Mouse (Mus musculus): Measurements from ENCODE around the gene Cenpv. TPM values are rescaled to one million over a fixed set of nuclear protein-coding genes. Genes with fewer than 3 reads are reported as not detected.

Gene Cenpv
- polyA plus RNA-seq (2015; fragmentation: Nextera tagmentation; extraction: Ambion mirVana), result 79.5 and 86.3 TPM in 2 replicates

DNA sequence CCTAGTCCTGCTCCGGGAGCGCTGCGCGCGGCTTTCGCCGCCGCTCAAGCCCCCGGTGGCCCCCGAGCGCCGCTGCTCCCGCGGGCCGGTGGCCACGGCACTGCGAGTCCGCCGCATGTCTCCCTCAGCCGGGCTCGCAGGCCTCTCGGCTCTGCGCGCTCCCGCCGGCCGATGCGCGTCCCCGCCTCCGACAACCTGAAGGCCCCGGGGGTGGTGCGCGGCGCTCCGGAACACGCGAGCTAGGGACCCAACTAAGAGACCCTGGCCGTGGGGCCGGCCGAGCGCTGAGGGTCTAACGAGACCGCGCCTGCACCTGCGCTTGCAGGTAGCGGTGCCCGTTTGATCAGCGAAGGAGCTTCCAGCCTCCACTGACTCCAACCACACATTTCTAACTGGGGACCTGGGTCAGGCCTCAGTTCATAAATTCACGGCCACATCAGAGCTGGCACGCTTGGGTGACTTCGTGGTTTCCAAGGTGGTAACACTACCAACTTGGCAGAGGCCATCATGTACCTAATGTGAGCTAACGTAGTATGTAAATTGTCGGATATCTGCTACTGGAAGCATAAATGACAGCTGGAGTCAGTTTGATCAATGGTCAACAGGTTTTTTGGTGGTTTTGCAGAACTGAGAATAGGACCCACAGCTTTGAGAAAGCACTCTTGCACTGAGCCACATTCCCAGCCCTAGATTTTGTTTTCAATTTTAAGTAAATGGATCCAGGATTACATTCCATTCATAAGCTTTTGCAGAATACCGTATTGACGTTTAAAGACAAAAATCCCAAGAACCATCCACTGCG is at the start of gene Cenpv:
Cenpv (minus strand) TSS at position 173 of the 802 bp plus-strand sequence.
- Histone ChIP-seq H3K27ac (ENCODE audit: low read length) (peak within 1 kb of the TSS; percentile 76), H3K4me2 (ENCODE audit: low read length) (peak within 1 kb of the TSS; percentile 82), H3K9me3 (ENCODE audit: control insufficient read depth, low read length) (no peaks in the 10 kb centered on the region), H3K36me3 (ENCODE audit: control insufficient read depth, insufficient read depth) (no peaks in the 10 kb centered on the region), H3K4me3 (replicated peaks; ENCODE audit: low read length) (peak within 1 kb of the TSS; percentile 77), H3K27me3 (replicated peaks; ENCODE audit: control insufficient read depth, insufficient read depth, low read length) (no peaks in the 10 kb centered on the region), H3K4me1 (replicated peaks; ENCODE audit: control insufficient read depth, insufficient read depth, low read length) (peaks cover 10% of the 10 kb centered on the region), H3K9ac (replicated peaks; ENCODE audit: low read depth, low read length) (peak within 1 kb of the TSS; percentile 95)
- 5% methylated on average over 54 of the region's 57 CpGs for WGBS
- peak; percentile 81 for ATAC-seq

DNA sequence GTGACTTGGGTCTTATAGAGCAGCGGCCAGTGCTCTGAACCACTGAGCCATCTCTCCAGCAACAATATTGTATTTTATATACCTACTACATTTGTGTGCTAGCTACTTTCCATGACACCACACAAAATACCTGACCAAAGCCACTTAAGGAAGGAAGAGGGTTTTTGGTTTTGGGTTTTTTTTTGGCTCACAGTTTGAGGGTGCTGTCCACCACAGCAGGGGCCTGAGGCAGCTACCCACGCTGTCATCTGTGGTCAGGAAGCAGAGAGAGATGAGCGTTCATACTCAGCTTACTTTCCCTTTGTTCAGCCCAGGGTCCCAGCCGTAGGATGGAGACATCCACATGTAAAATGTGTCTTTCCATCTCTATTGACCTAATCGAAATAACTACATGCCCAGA is 48.0 kb upstream of the Cenpv start:
- no peak for ATAC-seq
- Histone ChIP-seq H3K4me1 (replicated peaks; ENCODE audit: control insufficient read depth, insufficient read depth, low read length) (no peaks in the 10 kb centered on the region), H3K27me3 (replicated peaks; ENCODE audit: control insufficient read depth, insufficient read depth, low read length) (no peaks in the 10 kb centered on the region), H3K27ac (ENCODE audit: low read length) (no peak overlapping the region), H3K4me2 (ENCODE audit: low read length) (no peak overlapping the region), H3K4me3 (replicated peaks; ENCODE audit: low read length) (no peak overlapping the region), H3K36me3 (ENCODE audit: control insufficient read depth, insufficient read depth) (no peaks in the 10 kb centered on the region), H3K9me3 (ENCODE audit: control insufficient read depth, low read length) (no peaks in the 10 kb centered on the region), H3K9ac (replicated peaks; ENCODE audit: low read depth, low read length) (no peak overlapping the region)
- 89% methylated on average over 5 of the region's 5 CpGs for WGBS

DNA sequence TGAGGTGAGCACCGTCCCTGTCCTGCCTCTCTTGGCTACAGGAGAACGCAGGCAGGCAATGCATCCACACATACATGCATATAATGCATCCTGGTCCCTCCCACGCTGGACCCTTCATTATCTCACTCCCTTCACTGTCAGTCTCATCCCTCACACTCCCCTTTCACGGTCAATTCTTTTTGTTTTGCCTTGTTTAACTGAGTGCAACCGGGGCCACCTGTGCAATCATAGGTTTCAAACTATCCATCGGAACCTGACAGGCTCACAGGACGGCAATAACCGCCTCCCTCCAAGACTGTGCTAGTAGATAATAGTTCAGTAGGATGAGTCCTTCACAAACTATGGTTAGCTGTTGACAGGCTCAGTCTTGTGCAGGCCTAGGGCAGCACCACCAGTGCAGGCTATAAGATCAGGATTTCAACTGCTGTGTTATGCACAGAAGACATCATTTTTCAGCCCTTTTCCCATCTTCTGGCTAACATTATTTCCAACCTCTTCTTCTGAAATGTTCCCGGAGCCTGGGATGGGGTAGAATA is 45.7 kb upstream of the Cenpv start:
- no peaks in the 10 kb centered on the region for H3K9me3 ChIP-seq (ENCODE audit: control insufficient read depth, low read length)
- 84% methylated on average over 9 of the region's 9 CpGs for WGBS
- no peaks in the 10 kb centered on the region for H3K36me3 ChIP-seq (ENCODE audit: control insufficient read depth, insufficient read depth)
- H3K4me2 ChIP-seq (ENCODE audit: low read length), result no peak overlapping the region
- H3K4me3 ChIP-seq (replicated peaks; ENCODE audit: low read length), result no peak overlapping the region
- no peak for ATAC-seq
- no peaks in the 10 kb centered on the region for H3K4me1 ChIP-seq (replicated peaks; ENCODE audit: control insufficient read depth, insufficient read depth, low read length)
- H3K9ac ChIP-seq (replicated peaks; ENCODE audit: low read depth, low read length), result no peak overlapping the region
- no peak overlapping the region for H3K27ac ChIP-seq (ENCODE audit: low read length)
- no peaks in the 10 kb centered on the region for H3K27me3 ChIP-seq (replicated peaks; ENCODE audit: control insufficient read depth, insufficient read depth, low read length)

DNA sequence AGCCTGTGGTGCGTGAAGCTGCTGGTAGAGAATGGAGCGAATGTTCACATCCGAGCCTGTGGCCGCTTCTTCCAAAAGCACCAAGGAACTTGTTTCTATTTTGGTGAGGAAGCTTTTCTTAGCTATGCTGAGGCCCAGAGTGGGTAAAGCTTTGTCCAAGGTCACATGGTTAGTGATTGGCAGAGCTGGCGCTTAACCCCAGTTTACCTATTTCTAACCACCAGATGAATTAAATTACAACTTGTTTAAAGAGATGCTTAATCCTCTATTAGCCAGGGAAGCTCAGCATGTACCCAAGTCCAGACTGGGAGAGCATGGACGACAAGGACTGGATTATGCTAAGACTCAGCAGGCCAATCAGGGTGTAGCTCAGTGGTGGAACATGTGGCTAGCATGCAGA is 44.0 kb upstream of the Cenpv start:
- Histone ChIP-seq H3K4me3 (replicated peaks; ENCODE audit: low read length) (no peak overlapping the region), H3K9me3 (ENCODE audit: control insufficient read depth, low read length) (no peaks in the 10 kb centered on the region), H3K27ac (ENCODE audit: low read length) (no peak overlapping the region), H3K36me3 (ENCODE audit: control insufficient read depth, insufficient read depth) (no peaks in the 10 kb centered on the region), H3K4me1 (replicated peaks; ENCODE audit: control insufficient read depth, insufficient read depth, low read length) (no peaks in the 10 kb centered on the region), H3K27me3 (replicated peaks; ENCODE audit: control insufficient read depth, insufficient read depth, low read length) (no peaks in the 10 kb centered on the region), H3K9ac (replicated peaks; ENCODE audit: low read depth, low read length) (no peak overlapping the region), H3K4me2 (ENCODE audit: low read length) (no peak overlapping the region)
- no peak for ATAC-seq
- 58% methylated on average over 6 of the region's 6 CpGs for WGBS

DNA sequence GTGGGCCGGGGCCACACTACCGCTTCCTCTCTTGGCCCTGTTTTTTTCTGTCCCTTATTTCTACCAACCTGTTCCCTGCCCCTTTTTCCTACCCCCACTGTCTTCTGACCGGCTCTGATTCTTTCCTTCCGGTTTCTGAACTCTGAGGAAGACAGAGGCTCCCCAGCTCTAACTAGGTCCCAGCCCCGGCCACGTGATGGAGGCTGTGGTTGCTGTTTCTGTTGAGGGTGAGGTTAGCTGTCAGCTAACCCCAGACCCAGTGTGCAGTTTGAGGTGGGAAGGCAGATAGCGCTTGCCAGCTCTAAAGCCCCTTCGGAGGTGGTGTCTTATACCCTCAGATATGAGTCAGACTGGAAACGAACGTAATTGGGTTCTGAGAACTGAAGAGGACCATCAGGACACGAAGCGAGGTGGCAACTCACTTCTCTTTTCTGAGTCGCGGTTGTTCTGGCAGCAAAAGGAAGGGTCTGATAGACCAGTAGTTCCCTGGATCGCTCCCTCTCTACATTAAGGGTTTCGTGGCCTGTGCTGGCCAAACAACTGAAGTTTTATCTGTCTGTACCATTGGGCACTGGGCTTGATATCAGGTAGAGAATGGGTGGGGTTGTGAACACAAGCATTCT is 37.6 kb upstream of the Cenpv start:
- Histone ChIP-seq H3K4me2 (ENCODE audit: low read length) (peak overlapping the region; percentile 94), H3K27ac (ENCODE audit: low read length) (no peak overlapping the region), H3K27me3 (replicated peaks; ENCODE audit: control insufficient read depth, insufficient read depth, low read length) (no peaks in the 10 kb centered on the region), H3K4me3 (replicated peaks; ENCODE audit: low read length) (peak overlapping the region; percentile 58), H3K9me3 (ENCODE audit: control insufficient read depth, low read length) (no peaks in the 10 kb centered on the region), H3K36me3 (ENCODE audit: control insufficient read depth, insufficient read depth) (no peaks in the 10 kb centered on the region), H3K4me1 (replicated peaks; ENCODE audit: control insufficient read depth, insufficient read depth, low read length) (peaks cover 6% of the 10 kb centered on the region), H3K9ac (replicated peaks; ENCODE audit: low read depth, low read length) (peak overlapping the region; percentile 68)
- no peak for ATAC-seq
- 68% methylated on average over 16 of the region's 16 CpGs for WGBS

DNA sequence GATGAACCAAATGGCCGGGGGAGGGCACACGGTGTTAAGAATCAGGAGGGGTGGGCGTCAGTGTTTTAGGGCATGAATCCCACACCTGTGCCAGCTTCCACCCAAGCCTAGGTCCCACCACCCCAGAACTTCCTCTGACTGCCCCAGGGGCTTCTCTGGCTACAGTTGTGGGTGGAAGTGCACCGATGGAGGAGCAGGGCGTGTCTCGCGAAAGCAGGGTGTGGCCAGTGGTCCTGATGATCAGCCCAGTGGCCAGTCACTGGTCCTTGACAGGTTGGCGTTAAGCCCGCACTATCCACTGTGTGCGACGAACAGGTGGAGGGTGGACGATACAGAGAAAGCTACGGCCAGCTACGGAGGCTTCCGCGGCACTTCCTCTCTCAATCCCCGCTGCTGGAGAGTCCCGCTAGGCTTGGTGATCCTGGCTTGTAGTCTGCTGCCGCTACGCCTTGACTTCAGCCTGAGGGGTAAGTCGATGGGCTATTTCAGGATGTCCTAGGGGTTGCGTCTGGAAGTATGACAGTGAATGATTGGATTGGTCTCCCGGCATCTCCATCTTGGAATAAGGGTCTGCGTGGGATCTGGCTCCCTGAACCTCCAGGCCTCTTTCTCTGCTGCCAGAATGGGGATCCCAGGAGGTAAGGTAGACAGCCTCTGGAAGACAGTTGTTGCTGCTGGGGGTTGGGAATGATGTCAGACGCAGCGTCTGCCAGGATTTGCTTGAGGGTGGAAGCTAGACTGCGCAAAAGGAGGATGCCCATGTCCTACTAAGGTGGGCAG is 36.8 kb upstream of the Cenpv start:
- Histone ChIP-seq H3K9ac (replicated peaks; ENCODE audit: low read depth, low read length) (peak overlapping the region; percentile 68), H3K27me3 (replicated peaks; ENCODE audit: control insufficient read depth, insufficient read depth, low read length) (no peaks in the 10 kb centered on the region), H3K9me3 (ENCODE audit: control insufficient read depth, low read length) (no peaks in the 10 kb centered on the region), H3K36me3 (ENCODE audit: control insufficient read depth, insufficient read depth) (no peaks in the 10 kb centered on the region), H3K4me1 (replicated peaks; ENCODE audit: control insufficient read depth, insufficient read depth, low read length) (peaks cover 6% of the 10 kb centered on the region), H3K4me3 (replicated peaks; ENCODE audit: low read length) (peak overlapping the region; percentile 58), H3K4me2 (ENCODE audit: low read length) (peak overlapping the region; percentile 94), H3K27ac (ENCODE audit: low read length) (no peak overlapping the region)
- ATAC-seq, result peak; percentile 63
- WGBS, result 5% methylated on average over 27 of the region's 27 CpGs

DNA sequence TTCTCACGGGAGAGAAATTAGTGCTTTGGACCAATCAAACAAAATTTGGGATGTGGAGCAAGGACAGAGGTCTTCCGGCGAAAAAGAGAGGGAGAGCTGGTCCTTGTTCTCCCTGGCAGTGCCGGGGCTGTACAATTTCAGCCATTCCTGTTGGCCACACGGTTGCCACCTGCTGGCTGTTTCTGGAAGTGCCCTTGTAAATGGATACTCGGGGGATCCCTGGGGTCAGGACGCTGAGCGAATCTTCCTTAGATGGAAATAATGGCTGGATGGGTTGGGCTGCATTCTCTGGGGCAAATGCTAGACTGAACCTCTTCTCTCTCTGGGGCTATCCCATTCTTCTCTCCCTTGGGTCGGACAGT is 36.2 kb upstream of the Cenpv start:
- ATAC-seq, result peak; percentile 86
- WGBS, result 2% methylated on average over 9 of the region's 9 CpGs

DNA sequence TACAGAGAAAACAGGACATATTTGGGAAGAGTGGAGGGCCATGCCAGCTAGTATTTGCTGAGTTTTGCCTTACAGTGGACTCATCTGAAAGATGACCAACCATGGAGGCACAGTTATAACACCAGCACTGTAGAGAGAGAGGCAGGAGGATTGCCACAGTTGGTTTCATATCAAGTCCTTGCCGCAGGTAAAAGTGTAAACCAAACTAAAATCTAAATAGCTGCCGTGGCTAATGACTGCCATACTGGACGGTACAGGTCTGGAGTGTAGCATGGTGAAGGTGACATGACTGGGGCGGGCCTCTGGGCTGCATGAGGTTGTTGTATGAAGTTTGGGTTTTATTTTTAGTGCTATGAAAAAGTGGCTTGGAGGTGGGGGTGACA is 35.6 kb upstream of the Cenpv start:
- Histone ChIP-seq H3K27ac (ENCODE audit: low read length) (no peak overlapping the region), H3K4me2 (ENCODE audit: low read length) (no peak overlapping the region), H3K36me3 (ENCODE audit: control insufficient read depth, insufficient read depth) (no peaks in the 10 kb centered on the region), H3K9ac (replicated peaks; ENCODE audit: low read depth, low read length) (no peak overlapping the region), H3K4me1 (replicated peaks; ENCODE audit: control insufficient read depth, insufficient read depth, low read length) (peaks cover 6% of the 10 kb centered on the region), H3K4me3 (replicated peaks; ENCODE audit: low read length) (no peak overlapping the region), H3K27me3 (replicated peaks; ENCODE audit: control insufficient read depth, insufficient read depth, low read length) (no peaks in the 10 kb centered on the region), H3K9me3 (ENCODE audit: control insufficient read depth, low read length) (no peaks in the 10 kb centered on the region)
- no peak for ATAC-seq
- WGBS, result 82% methylated on average over 4 of the region's 4 CpGs

More for the DNA sequence above, 36.2 kb upstream of the Cenpv start:
- peak overlapping the region; percentile 68 for H3K9ac ChIP-seq (replicated peaks; ENCODE audit: low read depth, low read length)
- H3K4me2 ChIP-seq (ENCODE audit: low read length), result peak overlapping the region; percentile 94
- H3K36me3 ChIP-seq (ENCODE audit: control insufficient read depth, insufficient read depth), result no peaks in the 10 kb centered on the region
- peaks cover 6% of the 10 kb centered on the region for H3K4me1 ChIP-seq (replicated peaks; ENCODE audit: control insufficient read depth, insufficient read depth, low read length)
- H3K27ac ChIP-seq (ENCODE audit: low read length), result no peak overlapping the region
- no peaks in the 10 kb centered on the region for H3K9me3 ChIP-seq (ENCODE audit: control insufficient read depth, low read length)
- H3K27me3 ChIP-seq (replicated peaks; ENCODE audit: control insufficient read depth, insufficient read depth, low read length), result no peaks in the 10 kb centered on the region
- H3K4me3 ChIP-seq (replicated peaks; ENCODE audit: low read length), result peak overlapping the region; percentile 58

Measured in forebrain, embryonic 16.5 days (tissue).